14 mouse cellular contexts compared by ENCODE assay signal in the genomic region with DNA sequence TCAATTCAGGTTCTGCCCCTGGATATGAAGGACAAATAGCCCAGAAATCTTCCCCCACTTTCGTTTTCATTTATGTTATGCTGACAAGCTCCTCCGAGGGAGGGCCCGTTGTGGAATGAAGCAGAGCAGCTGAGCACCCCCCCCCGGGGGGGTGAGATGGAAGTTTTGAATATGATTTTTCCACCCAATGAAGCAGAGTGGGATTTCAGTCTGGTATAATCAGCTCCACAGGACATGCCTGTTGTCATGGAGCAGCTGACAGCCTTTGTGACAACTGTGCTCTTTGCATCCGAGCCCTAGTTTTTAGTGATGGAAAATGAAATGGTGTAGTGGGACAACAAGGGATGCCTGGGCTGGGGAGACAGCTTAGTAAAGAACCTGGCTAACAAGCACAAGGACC. TPM values are rescaled to one million over a fixed set of nuclear protein-coding genes. Genes with fewer than 3 reads are reported as not detected.
DNase-seq lines count a peak whose midpoint lies in the region; ATAC-seq and TF ChIP-seq lines count a peak whose summit lies in the region.
"Had no signal": no experiment of that assay in that cellular context is flagged by ENCODE, and none has a peak within 500 bp of the region (broad histone marks: within the 10 kb centered on the region; RNA-seq: fewer than 3 reads in every experiment).

No protein-coding gene starts in this region.

- peaks cover 7% of the 10 kb centered on the region; the same call in 1 of the 2 replicates for H3K27me3 ChIP-seq in hindbrain, embryonic 13.5 days
- H3K27me3 ChIP-seq in hindbrain, embryonic 11.5 days (ENCODE audit: control insufficient read depth, insufficient read depth, low read length), result no peaks in the 10 kb centered on the region
- H3K27me3 ChIP-seq in midbrain, embryonic 13.5 days, result no peaks in the 10 kb centered on the region
- no peaks in the 10 kb centered on the region for H3K27me3 ChIP-seq in midbrain, embryonic 10.5 days (ENCODE audit: low read depth, poor library complexity, severe bottlenecking)
- H3K27me3 ChIP-seq in hindbrain, postnatal 0 days (ENCODE audit: insufficient read depth, low read length), result no peaks in the 10 kb centered on the region
- H3K27me3 ChIP-seq in heart, embryonic 11.5 days (ENCODE audit: control insufficient read depth, insufficient read depth, low read length), result no peaks in the 10 kb centered on the region
- H3K27me3 ChIP-seq: intestine, embryonic 15.5 days; stomach, embryonic 15.5 days had no signal

- ATAC-seq in hindbrain, embryonic 13.5 days (ENCODE audit: low FRiP score), result peak; percentile 50; the same call in 1 of the 2 replicates
- no peak for ATAC-seq in hindbrain, embryonic 11.5 days (ENCODE audit: low FRiP score)
- ATAC-seq in midbrain, embryonic 13.5 days, result peak; percentile 43; the same call in 1 of the 2 replicates
- peak; percentile 53 for ATAC-seq in hindbrain, postnatal 0 days
- no peak for ATAC-seq in heart, embryonic 11.5 days (replicated peaks; ENCODE audit: insufficient number of reproducible peaks, low FRiP score, low TSS enrichment)
- ATAC-seq: intestine, embryonic 15.5 days had no signal

- WGBS in hindbrain, embryonic 13.5 days, result 40% methylated on average over 5 of the region's 5 CpGs
- 58% methylated on average over 5 of the region's 5 CpGs for WGBS in hindbrain, embryonic 11.5 days
- 38% methylated on average over 5 of the region's 5 CpGs for WGBS in midbrain, embryonic 13.5 days
- 78% methylated on average over 5 of the region's 5 CpGs for WGBS in midbrain, embryonic 10.5 days
- WGBS in hindbrain, postnatal 0 days, result 18% methylated on average over 5 of the region's 5 CpGs
- WGBS in heart, embryonic 11.5 days (ENCODE audit: insufficient replicate concordance), result 64% methylated on average over 5 of the region's 5 CpGs

- H3K4me3 ChIP-seq in hindbrain, embryonic 13.5 days, result no peak overlapping the region
- H3K4me3 ChIP-seq in hindbrain, embryonic 11.5 days (ENCODE audit: low read depth, low read length), result no peak overlapping the region
- H3K4me3 ChIP-seq in midbrain, embryonic 13.5 days (replicated peaks), result no peak overlapping the region
- H3K4me3 ChIP-seq in midbrain, embryonic 10.5 days, result no peak overlapping the region
- no peak overlapping the region for H3K4me3 ChIP-seq in hindbrain, postnatal 0 days (ENCODE audit: low read length)
- H3K4me3 ChIP-seq in heart, embryonic 11.5 days (ENCODE audit: low read depth, low read length), result no peak overlapping the region
- H3K4me3 ChIP-seq: intestine, embryonic 15.5 days; stomach, embryonic 15.5 days had no signal

- TF ChIP-seq CTCF in hindbrain, postnatal 0 days (IDR thresholded peaks at IDR 0.05; ENCODE audit: low read depth), result no peak

- DNase-seq in hindbrain, embryonic 11.5 days (ENCODE audit: low spot score), result no peak
- DNase-seq in midbrain, embryonic 10.5 days (ENCODE audit: low spot score), result no peak
- peak; percentile 60 for DNase-seq in hindbrain, postnatal 0 days (ENCODE audit: low spot score)
- no peak for DNase-seq in heart, postnatal 4 days
- DNase-seq: cerebellum, postnatal 25 days; gastrocnemius, postnatal 36 days; heart, postnatal 10 days; liver; lung, adult 18-20 months had no signal

- no peaks in the 10 kb centered on the region for H3K36me3 ChIP-seq in hindbrain, embryonic 13.5 days
- no peaks in the 10 kb centered on the region for H3K36me3 ChIP-seq in hindbrain, embryonic 11.5 days (ENCODE audit: control insufficient read depth, insufficient read depth, low read length)
- no peaks in the 10 kb centered on the region for H3K36me3 ChIP-seq in midbrain, embryonic 13.5 days
- H3K36me3 ChIP-seq in midbrain, embryonic 10.5 days, result no peaks in the 10 kb centered on the region
- no peaks in the 10 kb centered on the region for H3K36me3 ChIP-seq in hindbrain, postnatal 0 days (ENCODE audit: insufficient read depth, low read length)
- no peaks in the 10 kb centered on the region for H3K36me3 ChIP-seq in heart, embryonic 11.5 days (ENCODE audit: control insufficient read depth, insufficient read depth, low read length)
- H3K36me3 ChIP-seq: intestine, embryonic 15.5 days; stomach, embryonic 15.5 days had no signal

- H3K9me3 ChIP-seq in hindbrain, embryonic 13.5 days, result no peaks in the 10 kb centered on the region
- no peaks in the 10 kb centered on the region for H3K9me3 ChIP-seq in hindbrain, embryonic 11.5 days (ENCODE audit: control insufficient read depth, low read length)
- no peaks in the 10 kb centered on the region for H3K9me3 ChIP-seq in midbrain, embryonic 13.5 days
- H3K9me3 ChIP-seq in midbrain, embryonic 10.5 days (replicated peaks), result no peaks in the 10 kb centered on the region
- H3K9me3 ChIP-seq in hindbrain, postnatal 0 days (ENCODE audit: low read length), result no peaks in the 10 kb centered on the region
- H3K9me3 ChIP-seq in heart, embryonic 11.5 days (replicated peaks; ENCODE audit: control insufficient read depth, low read length), result no peaks in the 10 kb centered on the region
- H3K9me3 ChIP-seq: intestine, embryonic 15.5 days; stomach, embryonic 15.5 days had no signal

- no peak overlapping the region for H3K27ac ChIP-seq in hindbrain, embryonic 13.5 days
- H3K27ac ChIP-seq in hindbrain, embryonic 11.5 days (ENCODE audit: low read depth, low read length), result no peak overlapping the region
- no peak overlapping the region for H3K27ac ChIP-seq in midbrain, embryonic 13.5 days
- no peak overlapping the region for H3K27ac ChIP-seq in midbrain, embryonic 10.5 days (replicated peaks)
- H3K27ac ChIP-seq in hindbrain, postnatal 0 days, result no peak overlapping the region
- no peak overlapping the region for H3K27ac ChIP-seq in heart, embryonic 11.5 days (ENCODE audit: low read depth, low read length)
- H3K27ac ChIP-seq: intestine, embryonic 15.5 days; stomach, embryonic 15.5 days had no signal

- H3K4me1 ChIP-seq in hindbrain, embryonic 13.5 days (replicated peaks), result peaks cover 29% of the 10 kb centered on the region
- no peaks in the 10 kb centered on the region for H3K4me1 ChIP-seq in hindbrain, embryonic 11.5 days (replicated peaks; ENCODE audit: control insufficient read depth, insufficient read depth, low read length)
- H3K4me1 ChIP-seq in midbrain, embryonic 13.5 days (replicated peaks), result peaks cover 15% of the 10 kb centered on the region
- H3K4me1 ChIP-seq in midbrain, embryonic 10.5 days, result peaks cover 10% of the 10 kb centered on the region
- H3K4me1 ChIP-seq in hindbrain, postnatal 0 days (ENCODE audit: insufficient read depth, low read length), result no peaks in the 10 kb centered on the region
- 0 out of 2 replicates have a peak, but pooled peaks cover 3% of the 10 kb centered on the region for H3K4me1 ChIP-seq in heart, embryonic 11.5 days (ENCODE audit: control insufficient read depth, insufficient read depth, low read length)
- H3K4me1 ChIP-seq: intestine, embryonic 15.5 days; stomach, embryonic 15.5 days had no signal

- no peak overlapping the region for H3K9ac ChIP-seq in hindbrain, embryonic 13.5 days
- no peak overlapping the region for H3K9ac ChIP-seq in hindbrain, embryonic 11.5 days (ENCODE audit: low read depth, low read length)
- no peak overlapping the region for H3K9ac ChIP-seq in midbrain, embryonic 13.5 days (replicated peaks)
- H3K9ac ChIP-seq in hindbrain, postnatal 0 days (replicated peaks; ENCODE audit: low read length), result no peak overlapping the region
- no peak overlapping the region for H3K9ac ChIP-seq in heart, embryonic 11.5 days (ENCODE audit: low read depth, low read length)
- H3K9ac ChIP-seq: intestine, embryonic 15.5 days; stomach, embryonic 15.5 days had no signal

- no peak overlapping the region for H3K4me2 ChIP-seq in hindbrain, embryonic 13.5 days
- no peak overlapping the region for H3K4me2 ChIP-seq in hindbrain, embryonic 11.5 days (replicated peaks; ENCODE audit: low read depth, low read length)
- no peak overlapping the region for H3K4me2 ChIP-seq in midbrain, embryonic 13.5 days (replicated peaks)
- H3K4me2 ChIP-seq in hindbrain, postnatal 0 days (ENCODE audit: low read depth, low read length), result no peak overlapping the region
- H3K4me2 ChIP-seq in heart, embryonic 11.5 days, result no peak overlapping the region
- H3K4me2 ChIP-seq: intestine, embryonic 15.5 days; stomach, embryonic 15.5 days had no signal

RNA-seq across cellular contexts. Expression of a gene that starts 52.4 kb away (rescaled TPM):
- polyA plus RNA-seq in hindbrain, embryonic 13.5 days (2015; fragmentation: Nextera tagmentation; extraction: Ambion mirVana), result 3.0 and 4.8 TPM in 2 replicates
- 1.7 and 3.2 TPM in 2 replicates for polyA plus RNA-seq in hindbrain, embryonic 11.5 days (2014; fragmentation: Nextera tagmentation; extraction: Ambion mirVana)
- 0.82 and 1.5 TPM in 2 replicates for polyA plus RNA-seq in midbrain, embryonic 13.5 days (2015; fragmentation: Nextera tagmentation; extraction: Ambion mirVana)
- polyA plus RNA-seq in midbrain, embryonic 10.5 days (2016; fragmentation: Nextera tagmentation; extraction: Ambion mirVana), result 0.42 and 1.3 TPM in 2 replicates
- 7.5 and 8.6 TPM in 2 replicates for total RNA-seq in hindbrain, postnatal 0 days (2014; rRNA removed)
- 7.8 and 10.4 TPM in 2 replicates for polyA plus RNA-seq in hindbrain, postnatal 0 days (2015; fragmentation: Nextera tagmentation; extraction: Ambion mirVana)
- polyA plus RNA-seq in heart, embryonic 11.5 days (2014; fragmentation: Nextera tagmentation; extraction: Ambion mirVana), result 0.64 and 0.66 TPM in 2 replicates
- total RNA-seq in heart, postnatal 4 days (2021), result under 1 TPM; 0.09 to 0.26 TPM
- total RNA-seq: gastrocnemius, postnatal 36 days had no signal

Comparison
In these comparisons a context has a peak if more than half of its experiments do, and no peak if none do; other contexts are left out.
1. ATAC-seq: peak in hindbrain, embryonic 13.5 days (single experiment), midbrain, embryonic 13.5 days (single experiment) and hindbrain, postnatal 0 days (single experiment); none in hindbrain, embryonic 11.5 days (single experiment) and heart, embryonic 11.5 days (single experiment).